Mouse (Mus musculus) heart, embryonic 10.5 days (tissue): ENCODE results near the gene Whrn. TPM values are rescaled to one million over a fixed set of nuclear protein-coding genes. Genes with fewer than 3 reads are reported as not detected.

Experiments used
- DNase-seq: peaks from one replicate; pipeline ENCODE4 v3.0.0-alpha.2; 2017; ENCODE audit warnings: low spot score
- H3K27ac ChIP-seq: fragments of 300-500 bp; sonication (generic); 2 replicates; pipeline ENCODE4 v1.5.1; 2016; ENCODE audit warnings: mild to moderate bottlenecking
- H3K27me3 ChIP-seq: fragments of 300-500 bp; sonication (generic); 2 replicates; pipeline ENCODE4 v1.6.1; 2016; ENCODE audit warnings: mild to moderate bottlenecking; ENCODE audit not compliant: poor library complexity, insufficient read depth, severe bottlenecking
- H3K36me3 ChIP-seq: fragments of 300-500 bp; sonication (generic); 2 replicates; pipeline ENCODE4 v1.6.1; 2016; ENCODE audit warnings: mild to moderate bottlenecking, moderate library complexity
- H3K4me1 ChIP-seq: fragments of 300-500 bp; sonication (generic); 2 replicates; pipeline ENCODE4 v1.6.1; 2016; ENCODE audit warnings: mild to moderate bottlenecking
- H3K4me3 ChIP-seq: fragments of 300-500 bp; sonication (generic); 2 replicates; pipeline ENCODE4 v1.5.1; 2016; ENCODE audit warnings: mild to moderate bottlenecking, moderate library complexity
- H3K9me3 ChIP-seq: fragments of 300-500 bp; sonication (generic); 2 replicates; pipeline ENCODE4 v1.6.1; 2016; ENCODE audit warnings: mild to moderate bottlenecking, moderate library complexity
- WGBS: fragments of 180-500 bp; shearing (Covaris S2); methylation state at CpG from one replicate; pipeline ENCODE4 v1.1.7; 2016; 5-methylcytosine and 5-hydroxymethylcytosine counted together
- polyA plus RNA-seq: library from polyadenylated mRNA; unstranded; fragments of >200 nt; fragmentation: Nextera tagmentation; extraction: Ambion mirVana; gene quantifications from 2 replicates; pipeline ENCODE4 v1.2.1, GENCODE M21; 2016

Whrn gene
- polyA plus RNA-seq, 1 experiment from 2014 or later: 5.3 TPM

- H3K36me3 ChIP-seq: no peaks in the 10 kb centered on the region
- 82% methylated on average over 10 of the region's 10 CpGs for WGBS
- no peak for DNase-seq
- H3K4me3 ChIP-seq: no peak overlapping the region
- H3K27ac ChIP-seq: no peak overlapping the region
- no peaks in the 10 kb centered on the region for H3K9me3 ChIP-seq
- H3K27me3 ChIP-seq: peaks cover 23% of the 10 kb centered on the region
- peaks cover 16% of the 10 kb centered on the region for H3K4me1 ChIP-seq
Observed at GRCm38 (mm10) chr4:63489676-63490075, 6.1 kb downstream of the Whrn start.

- Histone ChIP-seq H3K4me3 (no peak overlapping the region), H3K36me3 (no peaks in the 10 kb centered on the region)
- WGBS: 83% methylated on average over 2 of the region's 2 CpGs
Observed at GRCm38 (mm10) chr4:63487916-63488315, 7.9 kb downstream of the Whrn start.

GRCm38 (mm10) chr4:63487256-63487655 lies 8.5 kb downstream of the Whrn start:
- H3K36me3 ChIP-seq: no peaks in the 10 kb centered on the region
- no peaks in the 10 kb centered on the region for H3K9me3 ChIP-seq
- peaks cover under 1% of the 10 kb centered on the region for H3K27me3 ChIP-seq
- no peak overlapping the region for H3K4me3 ChIP-seq
- no peak overlapping the region for H3K27ac ChIP-seq
- no peak for DNase-seq
- peaks cover 8% of the 10 kb centered on the region; the same call in 1 of the 2 replicates for H3K4me1 ChIP-seq
- WGBS: 74% methylated on average over 6 of the region's 6 CpGs

More at GRCm38 (mm10) chr4:63487916-63488315, 7.9 kb downstream of the Whrn start:
- Histone ChIP-seq H3K9me3 (no peaks in the 10 kb centered on the region), H3K4me1 (peaks cover 3% of the 10 kb centered on the region; the same call in 1 of the 2 replicates), H3K27me3 (peaks cover 8% of the 10 kb centered on the region), H3K27ac (no peak overlapping the region)
- no peak for DNase-seq

GRCm38 (mm10) chr4:63486523-63486922 lies 9.3 kb downstream of the Whrn start:
- H3K36me3 ChIP-seq: no peaks in the 10 kb centered on the region
- H3K4me3 ChIP-seq: no peak overlapping the region
- H3K4me1 ChIP-seq: peaks cover 8% of the 10 kb centered on the region; the same call in 1 of the 2 replicates
- no peak for DNase-seq
- no peaks in the 10 kb centered on the region for H3K27me3 ChIP-seq
- 53% methylated on average over 4 of the region's 4 CpGs for WGBS
- no peak overlapping the region for H3K27ac ChIP-seq
- H3K9me3 ChIP-seq: no peaks in the 10 kb centered on the region

GRCm38 (mm10) chr4:63483741-63484140 lies 12.1 kb downstream of the Whrn start:
- H3K4me3 ChIP-seq: no peak overlapping the region
- no peaks in the 10 kb centered on the region for H3K27me3 ChIP-seq
- peaks cover 17% of the 10 kb centered on the region for H3K4me1 ChIP-seq
- H3K27ac ChIP-seq: no peak overlapping the region
- WGBS: 74% methylated on average over 7 of the region's 7 CpGs
- H3K9me3 ChIP-seq: no peaks in the 10 kb centered on the region
- H3K36me3 ChIP-seq: no peaks in the 10 kb centered on the region
- no peak for DNase-seq

GRCm38 (mm10) chr4:63480845-63481167 lies 15.0 kb downstream of the Whrn start:
- Histone ChIP-seq H3K9me3 (no peaks in the 10 kb centered on the region), H3K27ac (peak overlapping the region; percentile 69), H3K4me3 (no peak overlapping the region), H3K27me3 (no peaks in the 10 kb centered on the region), H3K36me3 (no peaks in the 10 kb centered on the region), H3K4me1 (peaks cover 32% of the 10 kb centered on the region)
- 59% methylated on average over 11 of the region's 11 CpGs for WGBS
- DNase-seq: no peak

- Histone ChIP-seq H3K4me3 (no peak overlapping the region), H3K9me3 (no peaks in the 10 kb centered on the region), H3K27me3 (no peaks in the 10 kb centered on the region), H3K4me1 (peaks cover 38% of the 10 kb centered on the region), H3K27ac (peak overlapping the region; percentile 69; the same call in 1 of the 2 replicates), H3K36me3 (no peaks in the 10 kb centered on the region)
- WGBS: 43% methylated on average over 11 of the region's 11 CpGs
- no peak for DNase-seq
Observed at GRCm38 (mm10) chr4:63480098-63480844, 15.5 kb downstream of the Whrn start.

GRCm38 (mm10) chr4:63478036-63478435 lies 17.8 kb downstream of the Whrn start:
- 76% methylated on average over 7 of the region's 7 CpGs for WGBS
- H3K27me3 ChIP-seq: no peaks in the 10 kb centered on the region
- H3K27ac ChIP-seq: peak overlapping the region; percentile 47
- no peaks in the 10 kb centered on the region for H3K9me3 ChIP-seq
- peaks cover 48% of the 10 kb centered on the region for H3K4me1 ChIP-seq
- H3K36me3 ChIP-seq: no peaks in the 10 kb centered on the region
- no peak overlapping the region for H3K4me3 ChIP-seq
- no peak for DNase-seq

- H3K9me3 ChIP-seq: no peaks in the 10 kb centered on the region
- no peaks in the 10 kb centered on the region for H3K36me3 ChIP-seq
- no peak overlapping the region for H3K4me3 ChIP-seq
- 89% methylated on average over 6 of the region's 6 CpGs for WGBS
- H3K27ac ChIP-seq: no peak overlapping the region
- H3K27me3 ChIP-seq: no peaks in the 10 kb centered on the region
- DNase-seq: no peak
- peaks cover 43% of the 10 kb centered on the region for H3K4me1 ChIP-seq
Observed at GRCm38 (mm10) chr4:63476891-63477290, 18.9 kb downstream of the Whrn start.

- Histone ChIP-seq H3K27ac (no peak overlapping the region), H3K4me1 (peaks cover 36% of the 10 kb centered on the region), H3K27me3 (no peaks in the 10 kb centered on the region), H3K36me3 (0 out of 2 replicates have a peak, but pooled peaks cover 1% of the 10 kb centered on the region), H3K4me3 (no peak overlapping the region), H3K9me3 (no peaks in the 10 kb centered on the region)
- 57% methylated on average over 3 of the region's 3 CpGs for WGBS
- DNase-seq: no peak
Observed at GRCm38 (mm10) chr4:63475208-63475607, 20.6 kb downstream of the Whrn start.

GRCm38 (mm10) chr4:63474439-63474838 lies 21.4 kb downstream of the Whrn start:
- 25% methylated on average over 2 of the region's 2 CpGs for WGBS
- 0 out of 2 replicates have a peak, but pooled peaks cover 2% of the 10 kb centered on the region for H3K36me3 ChIP-seq
- H3K9me3 ChIP-seq: no peaks in the 10 kb centered on the region
- H3K4me1 ChIP-seq: peaks cover 34% of the 10 kb centered on the region
- no peaks in the 10 kb centered on the region for H3K27me3 ChIP-seq
- no peak overlapping the region for H3K27ac ChIP-seq
- no peak overlapping the region for H3K4me3 ChIP-seq
- no peak for DNase-seq

GRCm38 (mm10) chr4:63467338-63467737 lies 28.5 kb downstream of the Whrn start:
- WGBS: 18% methylated on average over 10 of the region's 10 CpGs
- DNase-seq: no peak
- H3K27ac ChIP-seq: peak overlapping the region; percentile 74

GRCm38 (mm10) chr4:63466192-63466591 lies 29.6 kb downstream of the Whrn start:
- H3K27ac ChIP-seq: peak overlapping the region; percentile 74
- 78% methylated on average over 6 of the region's 6 CpGs for WGBS
- no peaks in the 10 kb centered on the region for H3K9me3 ChIP-seq
- DNase-seq: no peak
- peaks cover 22% of the 10 kb centered on the region for H3K4me1 ChIP-seq
- H3K36me3 ChIP-seq: peaks cover 7% of the 10 kb centered on the region; the same call in 1 of the 2 replicates
- 0 out of 2 replicates have a peak, but pooled peaks cover 8% of the 10 kb centered on the region for H3K27me3 ChIP-seq
- no peak overlapping the region for H3K4me3 ChIP-seq

More at GRCm38 (mm10) chr4:63467338-63467737, 28.5 kb downstream of the Whrn start:
- Histone ChIP-seq H3K4me1 (peaks cover 22% of the 10 kb centered on the region), H3K27me3 (0 out of 2 replicates have a peak, but pooled peaks cover 4% of the 10 kb centered on the region), H3K4me3 (peak overlapping the region; percentile 35), H3K36me3 (peaks cover 7% of the 10 kb centered on the region; the same call in 1 of the 2 replicates), H3K9me3 (no peaks in the 10 kb centered on the region)
